8 mouse cellular contexts compared by ENCODE assay signal in the genomic region with DNA sequence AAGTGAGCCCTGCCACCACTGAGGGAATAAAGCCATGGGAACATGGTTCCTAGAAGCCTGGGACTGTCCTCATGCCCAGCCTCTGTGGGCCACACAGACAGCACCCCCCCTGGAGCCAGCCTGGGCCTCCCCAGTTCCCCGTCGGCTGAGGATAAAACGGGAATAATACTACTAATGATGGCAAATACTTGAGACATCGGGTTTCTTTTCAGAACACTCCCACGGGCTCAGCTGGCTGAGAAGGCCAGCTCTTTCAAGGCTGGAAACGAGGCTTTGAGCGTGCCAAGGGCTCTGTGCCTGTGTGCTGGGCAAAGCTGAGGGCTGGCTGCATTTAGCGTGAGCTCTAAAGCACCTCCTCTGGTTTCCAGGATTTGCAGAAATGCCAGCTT.
DNase-seq lines count a peak whose midpoint lies in the region; ATAC-seq lines count a peak whose summit lies in the region.

No protein-coding gene starts in this region.

- peak overlapping the region; percentile 45; the same call in 1 of the 2 replicates for H3K9ac ChIP-seq in forebrain, embryonic 11.5 days (ENCODE audit: low read length)
- H3K9ac ChIP-seq in kidney, embryonic 14.5 days (ENCODE audit: low read depth, low read length) = no peak overlapping the region

- H3K4me1 ChIP-seq in forebrain, embryonic 11.5 days (replicated peaks; ENCODE audit: control insufficient read depth, insufficient read depth, low read length) = peaks cover 35% of the 10 kb centered on the region
- H3K4me1 ChIP-seq in kidney, embryonic 14.5 days (ENCODE audit: control insufficient read depth, insufficient read depth, low read length) = peaks cover 9% of the 10 kb centered on the region; the same call in 1 of the 2 replicates

- H3K36me3 ChIP-seq in forebrain, embryonic 11.5 days (ENCODE audit: control insufficient read depth, insufficient read depth, low read length) = no peaks in the 10 kb centered on the region
- no peaks in the 10 kb centered on the region for H3K36me3 ChIP-seq in kidney, embryonic 14.5 days (ENCODE audit: control insufficient read depth, insufficient read depth, low read length)

- WGBS in forebrain, embryonic 11.5 days = 6% methylated on average over 8 of the region's 8 CpGs
- WGBS in kidney, embryonic 14.5 days = 13% methylated on average over 8 of the region's 8 CpGs

- 0 out of 2 replicates have a peak overlapping the region, but pooled peaks have one; percentile 11 for H3K4me2 ChIP-seq in forebrain, embryonic 11.5 days (ENCODE audit: low read depth, low read length, severe bottlenecking)
- H3K4me2 ChIP-seq in kidney, embryonic 14.5 days (replicated peaks; ENCODE audit: low read depth, low read length) = no peak overlapping the region

- ATAC-seq in forebrain, embryonic 11.5 days (replicated peaks; ENCODE audit: low FRiP score) = peak; percentile 29
- no peak for ATAC-seq in kidney, embryonic 14.5 days (ENCODE audit: low FRiP score, low TSS enrichment)
- ATAC-seq in CD4-positive, CD25-positive, alpha-beta regulatory T cell, adult 4 months = no peak

- no peak overlapping the region for H3K4me3 ChIP-seq in forebrain, embryonic 11.5 days (ENCODE audit: low read depth, low read length)
- H3K4me3 ChIP-seq in kidney, embryonic 14.5 days (ENCODE audit: low read length) = no peak overlapping the region

- DNase-seq in cerebellum, adult 9-11 months = peak; percentile 9
- no peak for DNase-seq in cerebellum, adult 11-12 months
- peak; percentile 62 for DNase-seq in forebrain, embryonic 11.5 days (ENCODE audit: low spot score)
- DNase-seq in layer of hippocampus, postnatal 10 days (ENCODE audit: low spot score in 2 of 2) = peak; percentile 47 to 62
- DNase-seq in right cerebral cortex, adult 2 months (ENCODE audit: low spot score in 2 of 2) = peak; percentile 36 to 43
- no peak for DNase-seq in thymus, adult 18-20 months

- H3K27me3 ChIP-seq in forebrain, embryonic 11.5 days (ENCODE audit: control insufficient read depth, insufficient read depth, low read length) = peaks cover 18% of the 10 kb centered on the region
- peaks cover 43% of the 10 kb centered on the region for H3K27me3 ChIP-seq in kidney, embryonic 14.5 days (ENCODE audit: control insufficient read depth, insufficient read depth, low read length)

- no peaks in the 10 kb centered on the region for H3K9me3 ChIP-seq in forebrain, embryonic 11.5 days (ENCODE audit: control insufficient read depth, low read length)
- H3K9me3 ChIP-seq in kidney, embryonic 14.5 days (ENCODE audit: control insufficient read depth, low read length) = no peaks in the 10 kb centered on the region

- 0 out of 2 replicates have a peak overlapping the region, but pooled peaks have one; percentile 0 for H3K27ac ChIP-seq in forebrain, embryonic 11.5 days (ENCODE audit: low read depth, low read length)
- H3K27ac ChIP-seq in kidney, embryonic 14.5 days (ENCODE audit: low read depth, low read length) = no peak overlapping the region

Comparison
In these comparisons a context has a peak if more than half of its experiments do, and no peak if none do; other contexts are left out.
1. DNase-seq: peak in cerebellum, adult 9-11 months (single experiment), forebrain, embryonic 11.5 days (single experiment), layer of hippocampus, postnatal 10 days (2 of 2) and right cerebral cortex, adult 2 months (2 of 2); none in cerebellum, adult 11-12 months (single experiment) and thymus, adult 18-20 months (0 of 2).